ENCODE assay signal across 8 mouse cellular contexts in genomic region chr6:122801801-122802514, GRCm38 (mm10). TPM values are rescaled to one million over a fixed set of nuclear protein-coding genes. Genes with fewer than 3 reads are reported as not detected.
DNase-seq lines count a peak whose midpoint lies in the region; ATAC-seq lines count a peak whose summit lies in the region.

No protein-coding gene starts in this region.

- H3K27me3 ChIP-seq in embryonic facial prominence, embryonic 11.5 days (ENCODE audit: control insufficient read depth, insufficient read depth, low read length), result 0 out of 2 replicates have a peak, but pooled peaks cover 2% of the 10 kb centered on the region
- H3K27me3 ChIP-seq in heart, embryonic 16.5 days (ENCODE audit: control insufficient read depth, insufficient read depth, low read length), result no peaks in the 10 kb centered on the region
- H3K27me3 ChIP-seq in midbrain, embryonic 10.5 days (ENCODE audit: low read depth, poor library complexity, severe bottlenecking), result peaks cover 44% of the 10 kb centered on the region
- H3K27me3 ChIP-seq in splenic B cell, adult 2 months (ENCODE audit: control insufficient read depth, insufficient read depth, low read length, poor library complexity, severe bottlenecking), result no peaks in the 10 kb centered on the region

- DNase-seq in adrenal gland, postnatal 10 days, result peak; percentile 45
- DNase-seq in adrenal gland, adult 18-20 months (ENCODE audit: low spot score in 2 of 2), result no peak
- peak; percentile 46 for DNase-seq in MN1 (ENCODE audit: low spot score)
- DNase-seq in embryonic facial prominence, embryonic 11.5 days (ENCODE audit: low spot score), result peak; percentile 43
- DNase-seq in left cerebral cortex, postnatal 14 days (ENCODE audit: low spot score in 2 of 2), result peak; percentile 33 to 54
- DNase-seq in midbrain, embryonic 10.5 days (ENCODE audit: low spot score), result peak; percentile 67
- peak; percentile 54 for DNase-seq in splenic B cell, adult 2 months (ENCODE audit: low read depth, low spot score)

- ATAC-seq in embryonic facial prominence, embryonic 11.5 days (replicated peaks; ENCODE audit: insufficient number of reproducible peaks, low FRiP score, low TSS enrichment, low read depth), result peak; percentile 57
- ATAC-seq in heart, embryonic 16.5 days (replicated peaks; ENCODE audit: extremely low read depth, insufficient read depth, low FRiP score), result peak; percentile 52

- no peak overlapping the region for H3K27ac ChIP-seq in embryonic facial prominence, embryonic 11.5 days (replicated peaks; ENCODE audit: low read depth, low read length)
- 0 out of 2 replicates have a peak overlapping the region, but pooled peaks have one; percentile 12 for H3K27ac ChIP-seq in heart, embryonic 16.5 days (ENCODE audit: low read length)
- H3K27ac ChIP-seq in midbrain, embryonic 10.5 days (replicated peaks), result peak overlapping the region; percentile 83

- no peaks in the 10 kb centered on the region for H3K9me3 ChIP-seq in embryonic facial prominence, embryonic 11.5 days (replicated peaks; ENCODE audit: control insufficient read depth, low read length)
- no peaks in the 10 kb centered on the region for H3K9me3 ChIP-seq in heart, embryonic 16.5 days (replicated peaks; ENCODE audit: control insufficient read depth, low read length)
- no peaks in the 10 kb centered on the region for H3K9me3 ChIP-seq in midbrain, embryonic 10.5 days (replicated peaks)

- H3K4me2 ChIP-seq in embryonic facial prominence, embryonic 11.5 days (ENCODE audit: low read depth, low read length), result peak overlapping the region; percentile 88
- peak overlapping the region; percentile 100 for H3K4me2 ChIP-seq in heart, embryonic 16.5 days (ENCODE audit: low read depth, low read length)

- H3K4me1 ChIP-seq in embryonic facial prominence, embryonic 11.5 days (ENCODE audit: control insufficient read depth, insufficient read depth, low read length), result no peaks in the 10 kb centered on the region
- peaks cover 8% of the 10 kb centered on the region for H3K4me1 ChIP-seq in heart, embryonic 16.5 days (ENCODE audit: control insufficient read depth, insufficient read depth, low read length)
- peaks cover 15% of the 10 kb centered on the region for H3K4me1 ChIP-seq in midbrain, embryonic 10.5 days

- H3K9ac ChIP-seq in embryonic facial prominence, embryonic 11.5 days (replicated peaks; ENCODE audit: low read length), result peak overlapping the region; percentile 69
- H3K9ac ChIP-seq in heart, embryonic 16.5 days (ENCODE audit: low read length), result peak overlapping the region; percentile 84

- 2% methylated on average over 34 of the region's 34 CpGs for WGBS in embryonic facial prominence, embryonic 11.5 days
- 2% methylated on average over 34 of the region's 34 CpGs for WGBS in heart, embryonic 16.5 days
- WGBS in midbrain, embryonic 10.5 days, result 3% methylated on average over 34 of the region's 34 CpGs

- H3K36me3 ChIP-seq in embryonic facial prominence, embryonic 11.5 days (replicated peaks; ENCODE audit: control insufficient read depth, insufficient read depth, low read depth, low read length), result no peaks in the 10 kb centered on the region
- no peaks in the 10 kb centered on the region for H3K36me3 ChIP-seq in heart, embryonic 16.5 days (ENCODE audit: control insufficient read depth, insufficient read depth)
- no peaks in the 10 kb centered on the region for H3K36me3 ChIP-seq in midbrain, embryonic 10.5 days
- H3K36me3 ChIP-seq in splenic B cell, adult 2 months (ENCODE audit: control insufficient read depth, insufficient read depth, low read length, poor library complexity, severe bottlenecking), result no peaks in the 10 kb centered on the region

- intact Hi-C loops in left cerebral cortex, postnatal 14 days (cut with DNase I), result no loop called here

- peak overlapping the region; percentile 48 for H3K4me3 ChIP-seq in embryonic facial prominence, embryonic 11.5 days (ENCODE audit: low read depth, low read length)
- H3K4me3 ChIP-seq in heart, embryonic 16.5 days (ENCODE audit: low read length), result peak overlapping the region; percentile 67
- peak overlapping the region; percentile 64 for H3K4me3 ChIP-seq in midbrain, embryonic 10.5 days

RNA-seq across cellular contexts. Expression of gene Slc2a3, which starts 0.5 kb away (rescaled TPM):
- 10 to 100 TPM; 10.1 to 12.9 TPM for total RNA-seq in adrenal gland, postnatal 10 days (2021)
- 10 to 100 TPM in 1 of 2 experiments, 1 to 10 TPM in 1; 8.1 to 10.3 TPM for total RNA-seq in adrenal gland, adult 18-20 months (2021)
- polyA plus RNA-seq in embryonic facial prominence, embryonic 11.5 days (2014; fragmentation: Nextera tagmentation; extraction: Ambion mirVana), result 32.7 and 35.1 TPM in 2 replicates
- polyA plus RNA-seq in heart, embryonic 16.5 days (2015; fragmentation: Nextera tagmentation; extraction: Ambion mirVana), result 10.5 and 10.9 TPM in 2 replicates
- total RNA-seq in left cerebral cortex, postnatal 14 days (2021), result 100 to 1,000 TPM; 169 TPM
- 42.0 and 63.0 TPM in 2 replicates for polyA plus RNA-seq in midbrain, embryonic 10.5 days (2016; fragmentation: Nextera tagmentation; extraction: Ambion mirVana)

RNA-seq across cellular contexts. Expression of gene Foxj2, which starts 17.8 kb away (rescaled TPM):
- total RNA-seq in adrenal gland, postnatal 10 days (2021), result 10 to 100 TPM; 16.7 to 18.5 TPM
- 10 to 100 TPM; 17.1 TPM for total RNA-seq in adrenal gland, adult 18-20 months (2021)
- 4.0 TPM in 2 replicates for polyA plus RNA-seq in embryonic facial prominence, embryonic 11.5 days (2014; fragmentation: Nextera tagmentation; extraction: Ambion mirVana)
- 6.1 TPM in 2 replicates for polyA plus RNA-seq in heart, embryonic 16.5 days (2015; fragmentation: Nextera tagmentation; extraction: Ambion mirVana)
- total RNA-seq in left cerebral cortex, postnatal 14 days (2021), result 10 to 100 TPM; 25.7 to 28.0 TPM
- polyA plus RNA-seq in midbrain, embryonic 10.5 days (2016; fragmentation: Nextera tagmentation; extraction: Ambion mirVana), result 2.0 and 2.4 TPM in 2 replicates

RNA-seq across cellular contexts. Expression of gene C3ar1, which starts 54.0 kb away (rescaled TPM):
- total RNA-seq in adrenal gland, postnatal 10 days (2021), result 1 to 10 TPM; 1.7 to 2.2 TPM
- total RNA-seq in adrenal gland, adult 18-20 months (2021), result 1 to 10 TPM; 2.4 to 5.5 TPM
- 1.9 and 2.3 TPM in 2 replicates for polyA plus RNA-seq in embryonic facial prominence, embryonic 11.5 days (2014; fragmentation: Nextera tagmentation; extraction: Ambion mirVana)
- polyA plus RNA-seq in heart, embryonic 16.5 days (2015; fragmentation: Nextera tagmentation; extraction: Ambion mirVana), result 2.5 and 2.7 TPM in 2 replicates
- under 1 TPM; 0.57 to 0.59 TPM for total RNA-seq in left cerebral cortex, postnatal 14 days (2021)
- polyA plus RNA-seq in midbrain, embryonic 10.5 days (2016; fragmentation: Nextera tagmentation; extraction: Ambion mirVana), result 1.4 and 1.9 TPM in 2 replicates

Comparison
In these comparisons a context has a peak if more than half of its experiments do, and no peak if none do; other contexts are left out.
1. DNase-seq: peak in adrenal gland, postnatal 10 days (single experiment), MN1 (single experiment), embryonic facial prominence, embryonic 11.5 days (single experiment), left cerebral cortex, postnatal 14 days (2 of 2), midbrain, embryonic 10.5 days (single experiment) and splenic B cell, adult 2 months (single experiment); none in adrenal gland, adult 18-20 months (0 of 2).
2. RNA of gene Slc2a3, which starts 0.5 kb away (total RNA-seq): 169 TPM in left cerebral cortex, postnatal 14 days; 10.1 to 12.9 TPM in adrenal gland, postnatal 10 days and 8.1 to 10.3 TPM in adrenal gland, adult 18-20 months; every median in the first group is over 10 times any median in the second.
3. Peak in every context shown above with its lines, with median percentiles within 50 percentile points of each other: H3K4me3 ChIP-seq.